In the genomic region with DNA sequence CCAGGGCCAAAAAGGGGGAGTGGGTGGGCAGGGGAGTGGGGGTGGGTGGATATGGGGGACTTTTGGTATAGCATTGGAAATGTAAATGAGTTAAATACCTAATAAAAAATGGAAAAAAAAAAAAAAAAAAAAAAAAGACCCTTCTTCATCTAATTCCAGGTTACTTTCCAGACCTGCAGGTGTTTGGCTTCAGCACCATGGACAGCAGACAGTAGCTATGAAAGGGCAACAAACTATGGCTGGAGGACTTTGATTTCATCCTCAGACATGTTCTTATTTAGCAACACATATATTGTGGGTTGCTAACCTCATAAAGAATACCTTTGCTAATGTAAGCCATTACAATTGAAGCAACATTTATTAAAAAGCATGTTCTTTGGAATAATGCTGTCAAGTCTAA, we compare ENCODE assay signal across 8 mouse cellular contexts.
DNase-seq lines count a peak whose midpoint lies in the region; ATAC-seq and TF ChIP-seq lines count a peak whose summit lies in the region.
"Not testable (repeated sequence)": the region's sequence is repeated elsewhere in the genome, so short reads cannot be mapped to it uniquely, and the experiment has no call there.

No protein-coding gene starts in this region.

- H3K27me3 ChIP-seq in kidney, postnatal 0 days (ENCODE audit: insufficient read depth, low read length); myocyte (ENCODE audit: control insufficient read depth, insufficient read depth, insufficient read length): not testable (repeated sequence)

- not testable (repeated sequence) for H3K4me3 ChIP-seq in kidney, postnatal 0 days (replicated peaks; ENCODE audit: low read depth, low read length); myocyte

- not testable (repeated sequence) for H3K9me3 ChIP-seq in kidney, postnatal 0 days (replicated peaks; ENCODE audit: low read length)

- ATAC-seq in kidney, postnatal 0 days (replicated peaks; ENCODE audit: low FRiP score, low read depth), result not testable (repeated sequence)

- H3ac ChIP-seq in myocyte (ENCODE audit: control insufficient read depth, insufficient read length), result not testable (repeated sequence)

- H3K36me3 ChIP-seq in kidney, postnatal 0 days (ENCODE audit: insufficient read depth, low read length); myocyte (ENCODE audit: control insufficient read depth, insufficient read depth): not testable (repeated sequence)

- not testable (repeated sequence) for H3K27ac ChIP-seq in kidney, postnatal 0 days

- peak; percentile 4 for DNase-seq in 416B (ENCODE audit: low read depth)
- DNase-seq in ZHBTc4 (ENCODE audit: low read depth, low spot score), result peak; percentile 43
- peak; percentile 34 for DNase-seq in embryo, embryonic 11.5 days (ENCODE audit: low read depth, low spot score)
- DNase-seq in heart, postnatal 10 days, result peak; percentile 14 to 34
- DNase-seq in kidney, postnatal 0 days (ENCODE audit: low spot score), result peak; percentile 72
- DNase-seq in liver, result peak; percentile 36
- DNase-seq in thymus, postnatal 4 days, result peak; percentile 8

- TF ChIP-seq POLR2A in myocyte (IDR thresholded peaks at IDR 0.05; ENCODE audit: insufficient read length, low read depth), result not testable (repeated sequence)

- intact Hi-C loops in heart, postnatal 10 days (cut with DNase I), result not testable (repeated sequence)

- not testable (repeated sequence) for H3K9ac ChIP-seq in kidney, postnatal 0 days (ENCODE audit: low read depth, low read length)

- H3K79me2 ChIP-seq in myocyte (ENCODE audit: control insufficient read depth, insufficient read depth), result not testable (repeated sequence)

- not testable (repeated sequence) for H3K4me1 ChIP-seq in kidney, postnatal 0 days (replicated peaks; ENCODE audit: insufficient read depth, low read length)

- not testable (repeated sequence) for H3K4me2 ChIP-seq in kidney, postnatal 0 days (ENCODE audit: low read length); myocyte (ENCODE audit: low read depth)

- not testable (repeated sequence) for TF ChIP-seq CTCF in kidney, postnatal 0 days (IDR thresholded peaks at IDR 0.05; ENCODE audit: low read depth)

TF ChIP-seq in myocyte, 11 proteins besides CTCF, POLR2A, EP300 and RAD21:
- TF ChIP-seq REST (IDR thresholded peaks at IDR 0.05; ENCODE audit: insufficient read depth, insufficient read length), result peak; percentile 49

Comparison
In these comparisons a context has a peak if more than half of its experiments do, and no peak if none do; other contexts are left out.
1. DNase-seq: peak in every context shown above with its lines; median percentile 72 in kidney, postnatal 0 days; 43 in ZHBTc4; 36 in liver; 34 in embryo, embryonic 11.5 days; 24 in heart, postnatal 10 days; 8 in thymus, postnatal 4 days; 4 in 416B.